Comparison of ENCODE assay signal across 8 mouse cellular contexts in the genomic region with DNA sequence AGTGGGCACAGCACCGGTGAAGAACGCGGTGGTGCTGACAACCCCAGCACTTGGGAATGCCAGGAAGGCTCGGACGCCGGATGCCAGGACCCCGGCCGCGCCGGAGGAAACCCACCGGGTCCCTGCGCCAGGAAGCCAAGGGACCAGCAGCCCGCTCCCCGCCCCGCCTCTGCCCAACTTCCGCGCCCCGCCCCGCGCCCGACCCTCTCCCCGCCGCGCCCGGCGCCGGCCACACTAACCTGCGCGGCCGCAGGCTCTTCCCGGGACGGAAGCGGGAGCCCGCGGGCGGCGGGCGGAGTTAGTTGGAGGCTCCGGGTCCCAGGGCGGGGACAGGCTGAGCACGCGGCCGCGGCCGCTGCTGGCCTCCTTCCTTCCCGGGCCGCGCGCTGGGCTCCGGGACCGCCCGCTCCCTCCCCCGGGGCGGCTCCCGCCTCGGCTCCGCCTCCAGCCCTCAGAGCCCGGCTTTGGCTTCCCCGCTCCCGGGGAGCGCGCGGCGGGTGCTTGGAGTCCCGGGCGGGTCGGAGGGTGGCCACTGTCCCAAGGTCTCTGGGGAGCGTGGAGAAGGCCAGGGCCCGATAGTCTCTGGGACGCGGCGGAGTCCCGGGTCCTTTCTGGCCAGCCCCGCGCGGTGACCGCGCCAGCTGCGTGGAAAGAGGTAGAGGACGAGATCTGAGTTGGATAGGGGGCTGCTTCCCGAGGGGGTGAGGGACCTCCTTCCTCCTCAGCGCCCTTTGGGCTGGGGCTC. TPM values are rescaled to one million over a fixed set of nuclear protein-coding genes. Genes with fewer than 3 reads are reported as not detected.
DNase-seq lines count a peak whose midpoint lies in the region; ATAC-seq lines count a peak whose summit lies in the region.

A gene (minus strand): TSS at position 401 of the 745 bp plus-strand sequence.

- H3K36me3 ChIP-seq in embryonic facial prominence, embryonic 10.5 days (replicated peaks) = no peaks in the 10 kb centered on the region
- no peaks in the 10 kb centered on the region for H3K36me3 ChIP-seq in intestine, embryonic 16.5 days (ENCODE audit: control insufficient read depth, insufficient read depth, low read length)

- peak within 1 kb of the TSS; percentile 91 for H3K27ac ChIP-seq in embryonic facial prominence, embryonic 10.5 days (replicated peaks)
- peak within 1 kb of the TSS; percentile 90 for H3K27ac ChIP-seq in intestine, embryonic 16.5 days (ENCODE audit: low read length)

- peaks cover 7% of the 10 kb centered on the region for H3K4me1 ChIP-seq in embryonic facial prominence, embryonic 10.5 days
- H3K4me1 ChIP-seq in intestine, embryonic 16.5 days (ENCODE audit: control insufficient read depth, insufficient read depth, low read length) = peaks cover 8% of the 10 kb centered on the region; the same call in 1 of the 2 replicates

- H3K4me3 ChIP-seq in embryonic facial prominence, embryonic 10.5 days = peak within 1 kb of the TSS; percentile 79
- peak within 1 kb of the TSS; percentile 79 for H3K4me3 ChIP-seq in intestine, embryonic 16.5 days (ENCODE audit: low read length)

- peak; percentile 97 for ATAC-seq in intestine, embryonic 16.5 days

- peak within 1 kb of the TSS; percentile 85 for H3K9ac ChIP-seq in intestine, embryonic 16.5 days (ENCODE audit: low read depth, low read length)

- peak within 1 kb of the TSS; percentile 84 for H3K4me2 ChIP-seq in intestine, embryonic 16.5 days (ENCODE audit: low read depth, low read length)

- intact Hi-C loops in left cerebral cortex, postnatal 36 days (cut with DNase I) = loop anchor here (2.0 to 5.0 kb wide), 2 partner anchors 48 to 67 kb away; no protein-coding TSS in a partner anchor

- H3K9me3 ChIP-seq in embryonic facial prominence, embryonic 10.5 days = no peaks in the 10 kb centered on the region
- H3K9me3 ChIP-seq in intestine, embryonic 16.5 days (ENCODE audit: control insufficient read depth, low read length) = no peaks in the 10 kb centered on the region

- under 1% methylated on average over 81 of the region's 82 CpGs for WGBS in embryonic facial prominence, embryonic 10.5 days
- WGBS in intestine, embryonic 16.5 days = under 1% methylated on average over 59 of the region's 82 CpGs

- DNase-seq in adrenal gland, postnatal 14 days = peak; percentile 95
- DNase-seq in embryonic facial prominence, embryonic 10.5 days (ENCODE audit: low spot score) = peak; percentile 85
- DNase-seq in gonadal fat pad, adult 2 months (ENCODE audit: low read depth) = no peak
- DNase-seq in left cerebral cortex, postnatal 36 days (ENCODE audit: low spot score in 2 of 2) = peak; percentile 75 to 86
- DNase-seq in mesoderm, embryonic 11.5 days (ENCODE audit: low read depth, low spot score) = peak; percentile 73
- peak; percentile 53 to 63 for DNase-seq in right cerebral cortex, postnatal 36 days (ENCODE audit: low spot score in 2 of 2)
- peak; percentile 87 for DNase-seq in yolk sac, embryonic 10.5 days (ENCODE audit: low spot score)

- H3K27me3 ChIP-seq in embryonic facial prominence, embryonic 10.5 days (replicated peaks; ENCODE audit: low read depth, poor library complexity, severe bottlenecking) = peaks cover 15% of the 10 kb centered on the region
- no peaks in the 10 kb centered on the region for H3K27me3 ChIP-seq in intestine, embryonic 16.5 days (replicated peaks; ENCODE audit: control insufficient read depth, insufficient read depth, low read length)

RNA-seq across cellular contexts. Expression of the gene that starts here (rescaled TPM):
- 237 and 245 TPM in 2 replicates for total RNA-seq in adrenal gland, postnatal 14 days (2021)
- 11.3 and 11.7 TPM in 2 replicates for polyA plus RNA-seq in embryonic facial prominence, embryonic 10.5 days (2016; fragmentation: Nextera tagmentation; extraction: Ambion mirVana)
- polyA plus RNA-seq in gonadal fat pad, adult 2 months (2012; rRNA removed) = 32.0 and 71.9 TPM in 2 replicates
- 30.7 and 38.5 TPM in 2 replicates for polyA plus RNA-seq in intestine, embryonic 16.5 days (2015; fragmentation: Nextera tagmentation; extraction: Ambion mirVana)
- 100 to 1,000 TPM; 242 to 256 TPM for total RNA-seq in left cerebral cortex, postnatal 36 days (2021)
